Mouse (Mus musculus) spleen, adult 2 months (tissue): ENCODE measurements around the gene Zdhhc15.

ENCODE experiments used
- CTCF ChIP-seq: fragments of 200-500 bp; IDR thresholded peaks from 2 replicates; pipeline ENCODE4 v1.5.1; 2011; ENCODE audit warnings: mild to moderate bottlenecking, inconsistent platforms; ENCODE audit not compliant: insufficient read depth, insufficient read length, insufficient replicate concordance; ENCODE audit errors: extremely low read depth
- POLR2A ChIP-seq: fragments of 200-500 bp; IDR thresholded peaks from 2 replicates; pipeline ENCODE4 v1.6.1; 2011; ENCODE audit warnings: low read depth, low read length, inconsistent platforms

- TF ChIP-seq POLR2A, result no peak
- TF ChIP-seq CTCF, result no peak
These were observed 181.1 kb downstream of the Zdhhc15 start for GRCm38 (mm10) chrX:104489626-104490355.
